Mouse (Mus musculus): Measurements from ENCODE around the gene Tmem11.

GRCm38 (mm10) chr11:60841467-60842200 is 37.4 kb downstream of the Tmem11 start:
- TF ChIP-seq CTCF (IDR thresholded peaks at IDR 0.05; ENCODE audit: low read depth, low read length) (no peak), POLR2A (IDR thresholded peaks at IDR 0.05; ENCODE audit: extremely low read depth, insufficient read depth, low read length) (no peak)

All from liver, adult 2 months (tissue).